Mouse (Mus musculus): ENCODE measurements around the gene Tmem138.

DNA sequence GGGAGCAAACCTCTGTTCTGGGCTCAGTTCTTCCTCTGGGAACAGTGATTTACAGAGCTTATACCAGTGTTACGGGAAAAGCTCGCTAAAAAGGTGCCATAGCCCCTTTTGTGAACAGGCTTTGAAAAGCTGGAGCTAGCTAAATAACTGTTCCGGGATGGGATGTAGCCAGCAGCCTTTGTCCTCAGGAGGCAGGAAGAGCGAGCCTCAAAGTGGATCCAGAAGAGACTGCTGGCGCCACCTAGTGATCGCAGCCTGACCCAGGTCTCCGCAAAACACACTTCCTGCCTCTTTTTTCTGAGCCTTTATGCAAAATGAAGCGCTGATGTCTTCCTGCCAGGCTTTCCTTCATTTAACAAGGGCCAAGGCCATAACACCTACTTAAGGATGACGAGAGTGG, 25.6 kb upstream of the Tmem138 start:
- peak; percentile 77 for TF ChIP-seq CTCF (IDR thresholded peaks at IDR 0.05; ENCODE audit: borderline replicate concordance, insufficient read depth, low read length)
- peak; percentile 66 for TF ChIP-seq POLR2A (IDR thresholded peaks at IDR 0.05; ENCODE audit: low read depth, low read length)
